Mouse (Mus musculus): ENCODE results near the gene Gm28038. TPM values are rescaled to one million over a fixed set of nuclear protein-coding genes. Genes with fewer than 3 reads are reported as not detected.

Gene Gm28038
- total RNA-seq, 2 experiments from 2014 or later = 0.91 TPM; not detected in 1

- DNase-seq (ENCODE audit: low spot score) = no peak
Measured at GRCm38 (mm10) chr2:30336174-30336915, 55.5 kb downstream of the Gm28038 start.

GRCm38 (mm10) chr2:30337179-30337578 lies 56.3 kb downstream of the Gm28038 start:
- no peak for DNase-seq (ENCODE audit: low spot score)
- intact Hi-C loops (cut with DNase I) = no loop called here

More at GRCm38 (mm10) chr2:30336174-30336915, 55.5 kb downstream of the Gm28038 start:
- intact Hi-C loops (cut with DNase I) = no loop called here

GRCm38 (mm10) chr2:30342061-30342460 lies 61.2 kb downstream of the Gm28038 start:
- intact Hi-C loops (cut with DNase I) = no loop called here
- no peak for DNase-seq (ENCODE audit: low spot score)

- DNase-seq (ENCODE audit: low spot score) = no peak
- intact Hi-C loops (cut with DNase I) = no loop called here
Measured at GRCm38 (mm10) chr2:30342544-30342943, 61.7 kb downstream of the Gm28038 start.

GRCm38 (mm10) chr2:30343601-30344137 lies 62.8 kb downstream of the Gm28038 start:
- DNase-seq (ENCODE audit: low spot score) = no peak
- intact Hi-C loops (cut with DNase I) = no loop called here

GRCm38 (mm10) chr2:30345971-30346676 lies 65.3 kb downstream of the Gm28038 start:
- DNase-seq (ENCODE audit: low spot score) = no peak
- intact Hi-C loops (cut with DNase I) = no loop called here

GRCm38 (mm10) chr2:30349196-30349595 lies 68.4 kb downstream of the Gm28038 start:
- intact Hi-C loops (cut with DNase I) = no loop called here
- no peak for DNase-seq (ENCODE audit: low spot score)

Other genes with a start within 250 kb of the Gm28038 start
- gene Wdr34, start 232.2 kb upstream of the Gm28038 start, total RNA-seq (2021) = 1 to 10 TPM; 6.5 to 6.8 TPM
- gene Set, start 223.7 kb upstream of the Gm28038 start, total RNA-seq (2021) = 100 to 1,000 TPM in 1 of 2 experiments, 10 to 100 TPM in 1; 95.8 to 106 TPM
- gene Pkn3, start 203.4 kb upstream of the Gm28038 start, total RNA-seq (2021) = 10 to 100 TPM; 10.5 to 13.2 TPM
- gene Zdhhc12, start 187.4 kb upstream of the Gm28038 start, total RNA-seq (2021) = 1 to 10 TPM; 3.9 to 4.7 TPM
- gene Zer1, start 156.5 kb upstream of the Gm28038 start, total RNA-seq (2021) = 10 to 100 TPM; 23.5 to 26.7 TPM
- 10 to 100 TPM; 19.9 to 23.0 TPM for gene Tbc1d13, start 147.3 kb upstream of the Gm28038 start, total RNA-seq (2021)
- gene Endog, start 109.5 kb upstream of the Gm28038 start, total RNA-seq (2021) = 100 to 1,000 TPM in 1 of 2 experiments, 10 to 100 TPM in 1; 93.8 to 100 TPM
- 1 to 10 TPM; 4.5 to 6.1 TPM for gene Spout1, start 102.6 kb upstream of the Gm28038 start, total RNA-seq (2021)
- gene Kyat1, start 75.2 kb upstream of the Gm28038 start, total RNA-seq (2021) = 10 to 100 TPM; 43.1 to 44.0 TPM
- 10 to 100 TPM; 58.2 to 66.7 TPM for gene Lrrc8a, start 43.3 kb upstream of the Gm28038 start, total RNA-seq (2021)
- gene Gm28035, start 40.5 kb upstream of the Gm28038 start, total RNA-seq (2021) = 1 to 10 TPM; 3.7 to 4.4 TPM
- gene Phyhd1, start 14.8 kb upstream of the Gm28038 start, total RNA-seq (2021) = 100 to 1,000 TPM in 1 of 2 experiments, 10 to 100 TPM in 1; 94.8 to 104 TPM
- gene Dolk, start 5.3 kb downstream of the Gm28038 start, total RNA-seq (2021) = 10 to 100 TPM; 23.6 to 26.3 TPM
- gene Nup188, start 5.4 kb downstream of the Gm28038 start, total RNA-seq (2021) = 10 to 100 TPM; 19.6 to 20.0 TPM
- gene Sh3glb2, start 78.3 kb downstream of the Gm28038 start, total RNA-seq (2021) = 10 to 100 TPM; 39.7 to 40.3 TPM
- gene Miga2, start 83.2 kb downstream of the Gm28038 start, total RNA-seq (2021) = 10 to 100 TPM; 68.5 to 74.0 TPM
- gene Dolpp1, start 111.2 kb downstream of the Gm28038 start, total RNA-seq (2021) = 10 to 100 TPM in 1 of 2 experiments, 1 to 10 TPM in 1; 8.3 to 10.4 TPM
- 100 to 1,000 TPM; 433 to 486 TPM for gene Crat, start 134.8 kb downstream of the Gm28038 start, total RNA-seq (2021)
- gene Ptpa, start 135.0 kb downstream of the Gm28038 start, total RNA-seq (2021) = 10 to 100 TPM; 91.2 to 92.3 TPM
- gene Ier5l, start 193.2 kb downstream of the Gm28038 start, total RNA-seq (2021) = 1 to 10 TPM; 4.1 to 6.9 TPM